Mouse (Mus musculus) CH12.LX (cell line): ENCODE data around the gene Phrf1. TPM values are rescaled to one million over a fixed set of nuclear protein-coding genes. Genes with fewer than 3 reads are reported as not detected.
A peak's percentile ranks its signal among the peaks of the same experiment; 100 is the strongest.

Source experiments
- DNase-seq: peaks from one replicate; pipeline ENCODE4 v3.0.0-alpha.2; 2013; ENCODE audit errors: extremely low read depth
- H3K27ac ChIP-seq: 2 replicates; pipeline ENCODE4 v1.5.1; 2012; ENCODE audit warnings: low read depth, mild to moderate bottlenecking, control low read depth, moderate library complexity; ENCODE audit not compliant: insufficient read depth
- H3K27me3 ChIP-seq: replicated peaks from 2 replicates; pipeline ENCODE3; 2012; ENCODE audit warnings: inconsistent platforms
- H3K36me3 ChIP-seq, 2 experiments: replicated peaks in 1 of 2; 2 replicates each; pipeline versions ENCODE3 to v1.6.1; 2012; ENCODE audit warnings: inconsistent platforms in 1 of 2, low read length in 1 of 2, mild to moderate bottlenecking in 1 of 2, mixed read lengths in 1 of 2, moderate library complexity in 1 of 2; ENCODE audit not compliant: control insufficient read depth in 1 of 2, insufficient read depth in 1 of 2
- H3K4me1 ChIP-seq, 2 experiments: 2 replicates each; pipeline ENCODE4 v1.6.1; 2012; ENCODE audit warnings: inconsistent platforms in 1 of 2, moderate library complexity in 1 of 2; ENCODE audit not compliant: insufficient read depth in 2 of 2, control insufficient read depth in 1 of 2
- H3K4me2 ChIP-seq: 2 replicates; pipeline ENCODE4 v1.6.1; 2012; ENCODE audit warnings: low read depth, mild to moderate bottlenecking, control low read depth; ENCODE audit not compliant: poor library complexity, insufficient read depth, severe bottlenecking
- H3K4me3 ChIP-seq, 3 experiments: fragments of 150-350 bp in 1 of 3; sonication (generic) in 1 of 3; replicated peaks in 1 of 3; 2 replicates each; pipeline versions ENCODE3 to v1.5.1; 2011 to 2012; ENCODE audit warnings: low read depth in 2 of 3, low read length in 2 of 3, mild to moderate bottlenecking in 2 of 3, moderate library complexity in 2 of 3, control low read depth in 1 of 3, improper control_type of control experiment in 1 of 3, inconsistent platforms in 1 of 3, mixed read lengths in 1 of 3; ENCODE audit not compliant: poor library complexity in 1 of 3
- H3K79me2 ChIP-seq: replicated peaks from 2 replicates; pipeline ENCODE4 v1.6.1; 2012; ENCODE audit warnings: mild to moderate bottlenecking, moderate library complexity; ENCODE audit not compliant: control insufficient read depth, poor library complexity, insufficient read depth, severe bottlenecking; ENCODE audit errors: extremely low read depth
- H3K9ac ChIP-seq: 2 replicates; pipeline ENCODE4 v1.6.1; 2012; ENCODE audit warnings: low read depth, mild to moderate bottlenecking, control low read depth, moderate library complexity; ENCODE audit not compliant: insufficient read depth
- H3K9me3 ChIP-seq: replicated peaks from 2 replicates; pipeline ENCODE3; 2012; ENCODE audit warnings: low read length, inconsistent platforms, mixed read lengths
- BHLHE40 ChIP-seq: IDR thresholded peaks from 2 replicates; pipeline ENCODE4 v1.6.1; 2011; ENCODE audit warnings: mild to moderate bottlenecking, low read depth, low read length, improper control_type of control experiment
- CHD1 ChIP-seq: IDR thresholded peaks from 2 replicates; pipeline ENCODE4 v1.6.1; 2012; ENCODE audit warnings: low read depth, low read length, improper control_type of control experiment, inconsistent platforms
- E2F4 ChIP-seq: IDR thresholded peaks from 2 replicates; pipeline ENCODE4 v1.6.1; 2011; ENCODE audit warnings: low read depth, low read length, improper control_type of control experiment; ENCODE audit not compliant: insufficient replicate concordance
- ETS1 ChIP-seq: conservative IDR thresholded peaks from 2 replicates; pipeline ENCODE4 v1.6.1; 2012; ENCODE audit warnings: low read depth, mild to moderate bottlenecking, inconsistent platforms, low read length, improper control_type of control experiment, moderate library complexity
- GABPA ChIP-seq: IDR thresholded peaks from 2 replicates; pipeline ENCODE4 v1.6.1; 2012; ENCODE audit warnings: low read depth, low read length, improper control_type of control experiment, inconsistent platforms; ENCODE audit not compliant: insufficient replicate concordance
- HCFC1 ChIP-seq: IDR thresholded peaks from 2 replicates; pipeline ENCODE4 v1.6.1; 2012; ENCODE audit warnings: low read depth, mild to moderate bottlenecking, inconsistent platforms, low read length, improper control_type of control experiment
- IRF4 ChIP-seq: IDR thresholded peaks from 2 replicates; pipeline ENCODE4 v1.6.1; 2014; ENCODE audit warnings: low read depth, mild to moderate bottlenecking, inconsistent platforms, low read length, improper control_type of control experiment
- JUN ChIP-seq: IDR thresholded peaks from 2 replicates; pipeline ENCODE4 v1.6.1; 2011; ENCODE audit warnings: low read depth, mild to moderate bottlenecking, low read length, improper control_type of control experiment, moderate library complexity; ENCODE audit not compliant: insufficient read depth
- KAT2A ChIP-seq: IDR thresholded peaks from 2 replicates; pipeline ENCODE4 v1.6.1; 2012; ENCODE audit warnings: low read length, improper control_type of control experiment, inconsistent platforms; ENCODE audit not compliant: insufficient replicate concordance
- MAFK ChIP-seq: IDR thresholded peaks from 2 replicates; pipeline ENCODE4 v1.6.1; 2011; ENCODE audit warnings: low read length, improper control_type of control experiment; ENCODE audit not compliant: insufficient replicate concordance
- MAX ChIP-seq: IDR thresholded peaks from 2 replicates; pipeline ENCODE4 v1.6.1; 2011; ENCODE audit warnings: low read length, improper control_type of control experiment
- MAZ ChIP-seq: IDR thresholded peaks from 2 replicates; pipeline ENCODE4 v1.6.1; 2012; ENCODE audit warnings: low read depth, mild to moderate bottlenecking, inconsistent platforms, low read length, improper control_type of control experiment, moderate library complexity
- MEF2A ChIP-seq: IDR thresholded peaks from 2 replicates; pipeline ENCODE4 v1.6.1; 2014; ENCODE audit warnings: low read depth, mild to moderate bottlenecking, inconsistent platforms, low read length, improper control_type of control experiment, borderline replicate concordance
- MXI1 ChIP-seq: IDR thresholded peaks from 2 replicates; pipeline ENCODE4 v1.6.1; 2011; ENCODE audit warnings: mild to moderate bottlenecking, low read depth, low read length, improper control_type of control experiment
- MYC ChIP-seq: IDR thresholded peaks from 2 replicates; pipeline ENCODE4 v1.6.1; 2011; ENCODE audit warnings: low read depth, mild to moderate bottlenecking, improper control_type of control experiment, low read length
- NELFE ChIP-seq: IDR thresholded peaks from 2 replicates; pipeline ENCODE4 v1.6.1; 2011; ENCODE audit warnings: low read depth, low read length, improper control_type of control experiment
- NRF1 ChIP-seq: IDR thresholded peaks from 2 replicates; pipeline ENCODE4 v1.6.1; 2014; ENCODE audit warnings: low read depth, mild to moderate bottlenecking, inconsistent platforms, low read length, improper control_type of control experiment, moderate library complexity
- POLR2A ChIP-seq: IDR thresholded peaks from 2 replicates; pipeline ENCODE4 v1.6.1; 2011; ENCODE audit warnings: low read depth, mild to moderate bottlenecking, improper control_type of control experiment, low read length
- POLR2AphosphoS2 ChIP-seq: IDR thresholded peaks from 2 replicates; pipeline ENCODE4 v1.6.1; 2011; ENCODE audit warnings: low read depth, low read length, improper control_type of control experiment
- RAD21 ChIP-seq: IDR thresholded peaks from 2 replicates; pipeline ENCODE4 v1.6.1; 2011; ENCODE audit warnings: low read depth, mild to moderate bottlenecking, low read length, improper control_type of control experiment, moderate library complexity
- RCOR1 ChIP-seq: conservative IDR thresholded peaks from 2 replicates; pipeline ENCODE4 v1.6.1; 2012; ENCODE audit warnings: low read depth, mild to moderate bottlenecking, inconsistent platforms, low read length, improper control_type of control experiment
- SIN3A ChIP-seq: IDR thresholded peaks from 2 replicates; pipeline ENCODE4 v1.6.1; 2012; ENCODE audit warnings: low read length, improper control_type of control experiment, inconsistent platforms
- SMC3 ChIP-seq: IDR thresholded peaks from 2 replicates; pipeline ENCODE4 v1.6.1; 2011; ENCODE audit warnings: low read depth, low read length, improper control_type of control experiment
- TBP ChIP-seq: conservative IDR thresholded peaks from 2 replicates; pipeline ENCODE4 v1.6.1; 2011; ENCODE audit warnings: low read depth, low read length, improper control_type of control experiment
- TCF12 ChIP-seq: IDR thresholded peaks from 2 replicates; pipeline ENCODE4 v1.6.1; 2014; ENCODE audit warnings: low read depth, mild to moderate bottlenecking, inconsistent platforms, low read length, improper control_type of control experiment
- UBTF ChIP-seq: IDR thresholded peaks from 2 replicates; pipeline ENCODE4 v1.6.1; 2012; ENCODE audit warnings: low read depth, mild to moderate bottlenecking, inconsistent platforms, low read length, improper control_type of control experiment, moderate library complexity
- USF1 ChIP-seq: IDR thresholded peaks from 2 replicates; pipeline ENCODE4 v1.6.1; 2014; ENCODE audit warnings: low read depth, mild to moderate bottlenecking, inconsistent platforms, low read length, improper control_type of control experiment
- ZKSCAN1 ChIP-seq: IDR thresholded peaks from 2 replicates; pipeline ENCODE4 v1.6.1; 2012; ENCODE audit warnings: low read depth, inconsistent platforms, low read length, improper control_type of control experiment, borderline replicate concordance
- dilution Hi-C: fragments of 300-500 bp; cut with MboI; formaldehyde crosslinking; loops from 2 replicates; pipeline ENCODE4 v1.14.3; 2020; ENCODE audit warnings: low sequenced_read_pairs; ENCODE audit not compliant: extremely low pct_unique_long_range_greater_than_20kb, extremely low pct_ligation_motif_present
- in situ Hi-C: fragments of 300-500 bp; cut with MboI; formaldehyde crosslinking; loops from 3 replicates; pipeline ENCODE4 v1.14.3; 2019; ENCODE audit warnings: low sequenced_read_pairs, low pct_ligation_motif_present, low pct_unique_long_range_greater_than_20kb, mixed read lengths
- polyA plus RNA-seq: library from polyadenylated mRNA; unstranded; fragments of >175 nt; gene quantifications from 2 replicates; pipeline ENCODE4 v1.2.1, GENCODE M21; 2012; ENCODE audit warnings: low read depth; ENCODE audit not compliant: insufficient read length
- total RNA-seq, 2 experiments: library from RNA; depleted of rRNA; stranded (reverse); fragments of 300-350 nt in 1 of 2; fragments of >200 nt in 1 of 2; gene quantifications; 2 replicates each; pipeline ENCODE4 v1.2.3; 2012 to 2014

The Phrf1 gene
- total and polyA plus RNA-seq, 3 experiments: 22.4 to 59.2 (median 52.5) TPM

- TF ChIP-seq ZKSCAN1 (no peak), SMC3 (no peak), POLR2AphosphoS2 (no peak), USF1 (no peak), GABPA (no peak), MXI1 (no peak), RCOR1 (no peak), CHD1 (no peak), NRF1 (no peak), BHLHE40 (no peak), KAT2A (no peak), MAFK (no peak), ETS1 (no peak), JUN (no peak)
- no peak overlapping the region for H3K27ac ChIP-seq
- peaks cover 19 to 53% of the 10 kb centered on the region in 2 experiments for H3K4me1 ChIP-seq
- no peak overlapping the region for H3K4me2 ChIP-seq
- peaks cover 15% of the 10 kb centered on the region for H3K27me3 ChIP-seq
- no peaks in the 10 kb centered on the region for H3K79me2 ChIP-seq
- in situ Hi-C loops (no loop called here), dilution Hi-C loops (no loop called here)
- H3K9ac ChIP-seq: no peak overlapping the region
- peaks cover 0 to 28% of the 10 kb centered on the region in 2 experiments for H3K36me3 ChIP-seq
- no peaks in the 10 kb centered on the region for H3K9me3 ChIP-seq
- no peak for DNase-seq
- H3K4me3 ChIP-seq: peak overlapping the region in 1 of 3 experiments; percentile 83
Measured at GRCm38 (mm10) chr7:141220377-141220776, 8.2 kb upstream of the Phrf1 start.

- TF ChIP-seq MYC (no peak), HCFC1 (peak; percentile 19), SIN3A (peak; percentile 73), RAD21 (no peak), POLR2A (peak; percentile 66; the same call in 1 of the 2 replicates), NRF1 (0 out of 2 replicates have a peak, but pooled peaks have one; percentile 31), TBP (0 out of 2 replicates have a peak, but pooled peaks have one; percentile 12), UBTF (no peak), USF1 (no peak), CHD1 (peak; percentile 82; the same call in 1 of the 2 replicates), IRF4 (no peak; the same call in 1 of the 2 replicates), MAZ (peak; percentile 60; the same call in 1 of the 2 replicates), MEF2A (peak; percentile 30; the same call in 1 of the 2 replicates), TCF12 (peak; percentile 12; the same call in 1 of the 2 replicates), MXI1 (peak; percentile 61; the same call in 1 of the 2 replicates), E2F4 (no peak), NELFE (peak; percentile 28; the same call in 1 of the 2 replicates), MAX (peak; percentile 58; the same call in 1 of the 2 replicates)
- TF ChIP-seq, all 38 proteins: peak for 12
- Histone ChIP-seq H3K4me1 (peaks cover 17 to 47% of the 10 kb centered on the region in 2 experiments), H3K79me2 (no peaks in the 10 kb centered on the region), H3K9ac (peak overlapping the region; percentile 51), H3K27ac (no peak overlapping the region), H3K27me3 (peaks cover 17% of the 10 kb centered on the region), H3K4me2 (peak overlapping the region; percentile 52), H3K36me3 (peaks cover 0 to 28% of the 10 kb centered on the region in 2 experiments), H3K4me3 (peak overlapping the region; percentile 39 to 83 (median 48)), H3K9me3 (no peaks in the 10 kb centered on the region)
- dilution Hi-C loops: no loop called here
- in situ Hi-C loops: no loop called here
- DNase-seq: peak; percentile 96
Measured at GRCm38 (mm10) chr7:141221249-141222125, 7.1 kb upstream of the Phrf1 start.
